Mouse (Mus musculus) cerebellum, postnatal 4 days (tissue): ENCODE data around the gene Gli1.

Source experiments
- DNase-seq, 2 experiments: peaks; one replicate each; pipeline ENCODE4 v3.0.0; 2022; ENCODE audit warnings: low spot score in 2 of 2, mixed read lengths in 1 of 2

The Gli1 gene

GRCm38 (mm10) chr10:127341891-127342639, at the start of gene Gli1:
Gene Gli1, minus strand, starts transcription at chr10:127341974.
- peak; percentile 64 to 88 for DNase-seq

- no peak for DNase-seq
Observed at GRCm38 (mm10) chr10:127381743-127382134, 40.0 kb upstream of the Gli1 start.

- DNase-seq = peak; percentile 25 to 64
Observed at GRCm38 (mm10) chr10:127380767-127381742, 39.3 kb upstream of the Gli1 start.

GRCm38 (mm10) chr10:127380251-127380691, 38.5 kb upstream of the Gli1 start, which contains the start of gene R3hdm2:
Gene R3hdm2, plus strand, starts transcription at chr10:127380327.
- peak; percentile 90 to 97 for DNase-seq

GRCm38 (mm10) chr10:127379654-127380053, 37.9 kb upstream of the Gli1 start:
- no peak for DNase-seq

- no peak for DNase-seq
Observed at GRCm38 (mm10) chr10:127377700-127378099, 35.9 kb upstream of the Gli1 start.

- no peak for DNase-seq
Observed at GRCm38 (mm10) chr10:127371023-127371422, 29.2 kb upstream of the Gli1 start.

- DNase-seq = no peak
Observed at GRCm38 (mm10) chr10:127369834-127370820, 28.4 kb upstream of the Gli1 start, which contains the start of gene Inhbc. Gene Inhbc, minus strand, starts transcription at chr10:127370431.

- DNase-seq = no peak
Observed at GRCm38 (mm10) chr10:127368273-127368672, 26.5 kb upstream of the Gli1 start.

- no peak for DNase-seq
Observed at GRCm38 (mm10) chr10:127367116-127367515, 25.3 kb upstream of the Gli1 start.

- DNase-seq = no peak
Observed at GRCm38 (mm10) chr10:127360714-127361113, 18.9 kb upstream of the Gli1 start.

- DNase-seq = no peak
Observed at GRCm38 (mm10) chr10:127355336-127355735, 13.6 kb upstream of the Gli1 start.

GRCm38 (mm10) chr10:127353909-127354895, 12.4 kb upstream of the Gli1 start, which contains the start of gene Inhbe:
Gene Inhbe, minus strand, starts transcription at chr10:127354411.
- DNase-seq = no peak

- no peak for DNase-seq
Observed at GRCm38 (mm10) chr10:127352766-127353165, 11.0 kb upstream of the Gli1 start.

- DNase-seq = no peak
Observed at GRCm38 (mm10) chr10:127352187-127352586, 10.4 kb upstream of the Gli1 start.

- no peak for DNase-seq
Observed at GRCm38 (mm10) chr10:127351719-127352118, 9.9 kb upstream of the Gli1 start.

- no peak for DNase-seq
Observed at GRCm38 (mm10) chr10:127351285-127351595, 9.5 kb upstream of the Gli1 start.

- peak in 1 of 2 experiments; percentile 69 for DNase-seq
Observed at GRCm38 (mm10) chr10:127350594-127351284, 9.0 kb upstream of the Gli1 start.

GRCm38 (mm10) chr10:127349810-127350209, 8.0 kb upstream of the Gli1 start:
- DNase-seq = no peak
